21 mouse cellular contexts compared by ENCODE assay signal in genomic region chr9:25744162-25744561, GRCm38 (mm10).
DNase-seq lines count a peak whose midpoint lies in the region; ATAC-seq and TF ChIP-seq lines count a peak whose summit lies in the region.
"Had no signal": no experiment of that assay in that cellular context is flagged by ENCODE, and none has a peak within 500 bp of the region (broad histone marks: within the 10 kb centered on the region; RNA-seq: fewer than 3 reads in every experiment).

No protein-coding gene starts in this region.

- no peaks in the 10 kb centered on the region for H3K27me3 ChIP-seq in kidney, adult 2 months (replicated peaks; ENCODE audit: control insufficient read depth, insufficient read depth, low read length)
- H3K27me3 ChIP-seq in kidney, embryonic 14.5 days (ENCODE audit: control insufficient read depth, insufficient read depth, low read length) = no peaks in the 10 kb centered on the region
- no peaks in the 10 kb centered on the region for H3K27me3 ChIP-seq in stomach, postnatal 0 days (ENCODE audit: control insufficient read depth, insufficient read depth, low read length)
- no peaks in the 10 kb centered on the region for H3K27me3 ChIP-seq in heart, adult 2 months (ENCODE audit: control insufficient read depth, insufficient read depth, low read length)
- H3K27me3 ChIP-seq: midbrain, embryonic 12.5 days; neural tube, embryonic 15.5 days had no signal

- no peaks in the 10 kb centered on the region for H3K4me1 ChIP-seq in kidney, adult 2 months (ENCODE audit: control insufficient read depth, insufficient read depth, low read length)
- H3K4me1 ChIP-seq in kidney, embryonic 14.5 days (ENCODE audit: control insufficient read depth, insufficient read depth, low read length) = no peaks in the 10 kb centered on the region
- H3K4me1 ChIP-seq in lung, adult 2 months (ENCODE audit: control insufficient read depth, insufficient read depth, low read length) = no peaks in the 10 kb centered on the region
- H3K4me1 ChIP-seq in ES-E14 (ENCODE audit: control insufficient read depth in 2 of 2, insufficient read depth in 2 of 2, low read length in 2 of 2, poor library complexity in 1 of 2) = no peaks in the 10 kb centered on the region
- H3K4me1 ChIP-seq in stomach, postnatal 0 days (replicated peaks; ENCODE audit: control insufficient read depth, insufficient read depth) = no peaks in the 10 kb centered on the region
- H3K4me1 ChIP-seq in heart, adult 2 months (ENCODE audit: control insufficient read depth, insufficient read depth, low read length) = no peaks in the 10 kb centered on the region
- H3K4me1 ChIP-seq: limb, embryonic 10.5 days; midbrain, embryonic 12.5 days; neural tube, embryonic 15.5 days had no signal

- no peak for ATAC-seq in kidney, embryonic 14.5 days (ENCODE audit: low FRiP score, low TSS enrichment)
- no peak for ATAC-seq in stomach, postnatal 0 days (ENCODE audit: low FRiP score, low TSS enrichment)
- ATAC-seq: CD4-positive, CD25-positive, alpha-beta regulatory T cell, adult 4 months had no signal

- H3K27ac ChIP-seq in kidney, adult 2 months (ENCODE audit: insufficient read depth, low read depth, low read length) = no peak overlapping the region
- no peak overlapping the region for H3K27ac ChIP-seq in kidney, embryonic 14.5 days (ENCODE audit: low read depth, low read length)
- H3K27ac ChIP-seq in ES-E14 (ENCODE audit: insufficient read depth, low read depth, low read length, poor library complexity, severe bottlenecking) = no peak overlapping the region
- no peak overlapping the region for H3K27ac ChIP-seq in stomach, postnatal 0 days (replicated peaks)
- no peak overlapping the region for H3K27ac ChIP-seq in heart, adult 2 months
- H3K27ac ChIP-seq: hindbrain, embryonic 14.5 days; limb, embryonic 10.5 days; macrophage; midbrain, embryonic 12.5 days; neural tube, embryonic 15.5 days had no signal

- H3K9me3 ChIP-seq in kidney, embryonic 14.5 days (ENCODE audit: control insufficient read depth, low read length) = no peaks in the 10 kb centered on the region
- H3K9me3 ChIP-seq in ES-E14 (ENCODE audit: control insufficient read depth, insufficient read depth, low read depth, low read length) = no peaks in the 10 kb centered on the region
- no peaks in the 10 kb centered on the region for H3K9me3 ChIP-seq in stomach, postnatal 0 days (ENCODE audit: control insufficient read depth, low read length)
- H3K9me3 ChIP-seq: limb, embryonic 10.5 days; midbrain, embryonic 12.5 days; neural tube, embryonic 15.5 days had no signal

- H3K4me3 ChIP-seq in kidney, adult 2 months (ENCODE audit: insufficient read depth, low read depth, low read length) = no peak overlapping the region
- H3K4me3 ChIP-seq in kidney, embryonic 14.5 days (ENCODE audit: low read length) = no peak overlapping the region
- no peak overlapping the region for H3K4me3 ChIP-seq in lung, adult 2 months (replicated peaks; ENCODE audit: extremely low read depth, low read depth, low read length)
- H3K4me3 ChIP-seq in ES-E14 (ENCODE audit: insufficient read depth in 1 of 2, low read depth in 1 of 2, low read length in 2 of 2, poor library complexity in 1 of 2, severe bottlenecking in 1 of 2) = no peak overlapping the region
- no peak overlapping the region for H3K4me3 ChIP-seq in stomach, postnatal 0 days (ENCODE audit: low read depth, low read length)
- no peak overlapping the region for H3K4me3 ChIP-seq in heart, adult 2 months
- H3K4me3 ChIP-seq: limb, embryonic 10.5 days; midbrain, embryonic 12.5 days; myocyte; neural tube, embryonic 15.5 days had no signal

- TF ChIP-seq EP300 in stomach, postnatal 0 days (optimal IDR thresholded peaks at IDR 0.05) = no peak
- TF ChIP-seq EP300 in heart, adult 2 months (IDR thresholded peaks at IDR 0.05; ENCODE audit: insufficient read depth, low read depth, low read length) = no peak

- H3K79me2 ChIP-seq in heart, adult 2 months (replicated peaks; ENCODE audit: control insufficient read depth, insufficient read depth, low read length) = no peaks in the 10 kb centered on the region

- WGBS in kidney, adult 2 months = 55% methylated on average over 6 of the region's 6 CpGs
- WGBS in kidney, embryonic 14.5 days = 63% methylated on average over 6 of the region's 6 CpGs
- WGBS in lung, adult 2 months = 53% methylated on average over 6 of the region's 6 CpGs
- WGBS in stomach, postnatal 0 days = 60% methylated on average over 6 of the region's 6 CpGs
- WGBS in heart, adult 2 months = 52% methylated on average over 6 of the region's 6 CpGs

- H3K4me2 ChIP-seq in kidney, embryonic 14.5 days (replicated peaks; ENCODE audit: low read depth, low read length) = no peak overlapping the region
- H3K4me2 ChIP-seq in stomach, postnatal 0 days (replicated peaks; ENCODE audit: low read depth) = no peak overlapping the region
- H3K4me2 ChIP-seq: heart, embryonic 11.5 days; hindbrain, embryonic 14.5 days; midbrain, embryonic 12.5 days; neural tube, embryonic 15.5 days had no signal

- intact Hi-C loops in heart, adult 2 months (cut with DNase I) = no loop called here

- no peaks in the 10 kb centered on the region for H3K36me3 ChIP-seq in kidney, adult 2 months (ENCODE audit: control insufficient read depth, insufficient read depth, low read length)
- H3K36me3 ChIP-seq in kidney, embryonic 14.5 days (ENCODE audit: control insufficient read depth, insufficient read depth, low read length) = no peaks in the 10 kb centered on the region
- no peaks in the 10 kb centered on the region for H3K36me3 ChIP-seq in ES-E14 (ENCODE audit: control insufficient read depth, insufficient read depth, low read length, poor library complexity, severe bottlenecking)
- no peaks in the 10 kb centered on the region for H3K36me3 ChIP-seq in stomach, postnatal 0 days (ENCODE audit: control insufficient read depth, insufficient read depth, low read length)
- H3K36me3 ChIP-seq in heart, adult 2 months (ENCODE audit: control insufficient read depth, insufficient read depth, low read length) = no peaks in the 10 kb centered on the region
- H3K36me3 ChIP-seq: limb, embryonic 10.5 days; midbrain, embryonic 12.5 days; neural tube, embryonic 15.5 days had no signal

- TF ChIP-seq POLR2A in kidney, adult 2 months (IDR thresholded peaks at IDR 0.05; ENCODE audit: low read depth, low read length) = no peak
- TF ChIP-seq POLR2A in lung, adult 2 months (IDR thresholded peaks at IDR 0.05; ENCODE audit: borderline replicate concordance, extremely low read depth, low read depth, low read length) = no peak
- no peak for TF ChIP-seq POLR2A in heart, adult 2 months (IDR thresholded peaks at IDR 0.05; ENCODE audit: insufficient read depth, low read depth, low read length)

- no peak for DNase-seq in kidney, adult 2 months
- DNase-seq in lung, postnatal 36 days = peak; percentile 1
- no peak for DNase-seq in lung, adult 2 months
- no peak for DNase-seq in ES-E14 (ENCODE audit: low read depth, low spot score)
- DNase-seq in stomach, postnatal 0 days (ENCODE audit: low spot score) = no peak
- no peak for DNase-seq in heart, adult 2 months
- DNase-seq: adrenal gland, postnatal 10 days; cerebellum, adult 9-10 months; heart, postnatal 14 days; kidney, adult 11 months; kidney, postnatal 36 days; thymus, postnatal 14 days had no signal

- in situ Hi-C loops in ES-E14 (cut with MboI; ENCODE audit: low sequenced_read_pairs in 2 of 2, unreplicated experiment in 2 of 2) = loop anchor here in 1 of 2 experiments (10.0 to 25.0 kb wide), 2 partner anchors 381 to 1018 kb away; no protein-coding TSS in a partner anchor

- peak; percentile 23; the same call in 1 of the 2 replicates for TF ChIP-seq CTCF in kidney, adult 2 months (conservative IDR thresholded peaks at IDR 0.05; ENCODE audit: insufficient read depth, insufficient read length, low read depth, low read length)
- no peak for TF ChIP-seq CTCF in lung, adult 2 months (IDR thresholded peaks at IDR 0.05; ENCODE audit: insufficient read depth, low read length)
- TF ChIP-seq CTCF in stomach, postnatal 0 days (IDR thresholded peaks at IDR 0.05; ENCODE audit: low read depth) = peak; percentile 43
- no peak for TF ChIP-seq CTCF in heart, adult 2 months (IDR thresholded peaks at IDR 0.05)

- H3K9ac ChIP-seq in kidney, embryonic 14.5 days (ENCODE audit: low read depth, low read length) = no peak overlapping the region
- H3K9ac ChIP-seq in ES-E14 (ENCODE audit: insufficient read depth, low read depth, low read length, poor library complexity, severe bottlenecking) = no peak overlapping the region
- no peak overlapping the region for H3K9ac ChIP-seq in stomach, postnatal 0 days (ENCODE audit: low read length)
- no peak overlapping the region for H3K9ac ChIP-seq in heart, adult 2 months (ENCODE audit: low read depth, low read length)
- H3K9ac ChIP-seq: hindbrain, embryonic 14.5 days; midbrain, embryonic 12.5 days; neural tube, embryonic 15.5 days had no signal

TF ChIP-seq in ES-E14, 5 proteins besides CTCF, POLR2A, EP300 and RAD21:
- TF ChIP-seq MAFK (IDR thresholded peaks at IDR 0.05; ENCODE audit: insufficient read depth, low read depth, low read length) (no peak), HCFC1 (IDR thresholded peaks at IDR 0.05; ENCODE audit: borderline replicate concordance, insufficient read depth, low read length) (no peak), ZNF384 (IDR thresholded peaks at IDR 0.05; ENCODE audit: low read depth, low read length) (no peak), ZC3H11A (IDR thresholded peaks at IDR 0.05; ENCODE audit: borderline replicate concordance, low read depth, low read length) (peak; percentile 66), CHD2 (IDR thresholded peaks at IDR 0.05; ENCODE audit: low read depth, low read length) (no peak)
TF ChIP-seq in ES-E14: peak in this region for 1.

Comparison
In these comparisons a context has a peak if more than half of its experiments do, and no peak if none do; other contexts are left out.
1. CTCF ChIP-seq: peak in kidney, adult 2 months (single experiment) and stomach, postnatal 0 days (single experiment); none in lung, adult 2 months (single experiment) and heart, adult 2 months (single experiment).